Mouse (Mus musculus) cerebellum, adult 2 months (tissue): ENCODE measurements around the gene Ahdc1. TPM values are rescaled to one million over a fixed set of nuclear protein-coding genes. Genes with fewer than 3 reads are reported as not detected.

Source experiments
- DNase-seq, 2 experiments: peaks; one replicate each; pipeline ENCODE4 v3.0.0; 2021
- H3K27ac ChIP-seq: fragments of 200-500 bp; 2 replicates; pipeline ENCODE4 v1.5.1; 2012; ENCODE audit warnings: low read length, control low read depth, inconsistent platforms; ENCODE audit not compliant: insufficient read depth
- H3K27me3 ChIP-seq: fragments of 200-500 bp; 2 replicates; pipeline ENCODE4 v1.6.1; 2012; ENCODE audit warnings: inconsistent platforms, mild to moderate bottlenecking, low read length, moderate library complexity; ENCODE audit not compliant: control insufficient read depth, insufficient read depth
- H3K4me1 ChIP-seq: fragments of 200-500 bp; 2 replicates; pipeline ENCODE4 v1.6.1; 2011; ENCODE audit warnings: low read length; ENCODE audit not compliant: control insufficient read depth, insufficient read depth
- H3K4me3 ChIP-seq: fragments of 200-500 bp; replicated peaks from 2 replicates; pipeline ENCODE3; 2011; ENCODE audit warnings: mild to moderate bottlenecking, low read depth, low read length, control low read depth; ENCODE audit not compliant: insufficient read depth
- CTCF ChIP-seq: fragments of 200-500 bp; IDR thresholded peaks from 2 replicates; pipeline ENCODE4 v1.5.1; 2011; ENCODE audit warnings: low read depth, mild to moderate bottlenecking, control low read depth, low read length, moderate library complexity, borderline replicate concordance; ENCODE audit not compliant: insufficient read depth
- POLR2A ChIP-seq: fragments of 200-500 bp; IDR thresholded peaks from 2 replicates; pipeline ENCODE4 v1.6.1; 2011; ENCODE audit warnings: low read length, control low read depth, borderline replicate concordance; ENCODE audit not compliant: insufficient read depth
- WGBS: fragments of 180-500 bp; shearing (Covaris S2); methylation state at CpG from one replicate; pipeline ENCODE4 v1.1.7; 2018; 5-methylcytosine and 5-hydroxymethylcytosine counted together
- polyA plus RNA-seq: library from polyadenylated mRNA; depleted of rRNA; stranded (reverse); fragments of >200 nt; gene quantifications from 2 replicates; pipeline ENCODE4 v1.2.3, GENCODE M21; 2012

The Ahdc1 gene
- polyA plus RNA-seq, 1 experiment, result 30.8 TPM

GRCm38 (mm10) chr4:133104194-133104569 lies 93.1 kb downstream of the Ahdc1 start:
- WGBS, result 39% methylated on average over 10 of the region's 10 CpGs
- peak overlapping the region; percentile 19 for H3K4me3 ChIP-seq
- TF ChIP-seq CTCF (no peak), POLR2A (peak; percentile 8; the same call in 1 of the 2 replicates)
- H3K4me1 ChIP-seq, result peaks cover 27% of the 10 kb centered on the region
- H3K27ac ChIP-seq, result 0 out of 2 replicates have a peak overlapping the region, but pooled peaks have one; percentile 18
- no peak for DNase-seq
- H3K27me3 ChIP-seq, result no peaks in the 10 kb centered on the region

GRCm38 (mm10) chr4:133106691-133107090 lies 95.6 kb downstream of the Ahdc1 start:
- Histone ChIP-seq H3K4me1 (peaks cover 27% of the 10 kb centered on the region), H3K27me3 (no peaks in the 10 kb centered on the region), H3K4me3 (no peak overlapping the region), H3K27ac (0 out of 2 replicates have a peak overlapping the region, but pooled peaks have one; percentile 20)
- WGBS, result 94% methylated on average over 7 of the region's 7 CpGs
- DNase-seq, result no peak
- TF ChIP-seq CTCF, result no peak
- no peak for TF ChIP-seq POLR2A

DNA sequence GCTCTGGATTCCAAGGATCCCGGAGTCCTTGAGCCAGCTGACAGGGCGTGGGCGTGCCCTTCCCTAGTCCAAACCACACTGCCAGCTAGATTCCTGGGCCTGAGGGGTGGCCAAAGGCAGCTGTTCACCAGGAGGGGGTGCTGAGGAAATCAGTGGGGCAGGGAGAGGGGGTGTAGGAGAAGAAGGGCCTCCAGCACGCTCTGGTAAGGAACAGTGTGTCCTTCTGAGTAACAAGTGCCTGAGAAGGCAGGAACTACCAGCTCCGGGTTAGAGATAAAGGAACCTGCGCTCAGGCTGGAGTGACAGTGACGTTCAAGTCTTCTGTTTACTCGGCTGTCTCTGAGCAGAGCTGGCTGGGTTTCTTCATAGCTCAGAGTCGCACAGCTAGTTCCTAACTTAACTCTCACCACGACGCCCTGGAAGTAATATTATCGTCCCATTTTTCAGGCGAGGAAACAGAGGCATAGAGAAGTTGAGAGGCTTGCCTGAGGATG lies 96.8 kb downstream of the Ahdc1 start:
- H3K27me3 ChIP-seq, result no peaks in the 10 kb centered on the region
- H3K27ac ChIP-seq, result peak overlapping the region; percentile 20
- H3K4me1 ChIP-seq, result peaks cover 26% of the 10 kb centered on the region
- TF ChIP-seq CTCF (no peak), POLR2A (no peak)
- DNase-seq, result no peak
- 40% methylated on average over 13 of the region's 13 CpGs for WGBS
- H3K4me3 ChIP-seq, result no peak overlapping the region

DNA sequence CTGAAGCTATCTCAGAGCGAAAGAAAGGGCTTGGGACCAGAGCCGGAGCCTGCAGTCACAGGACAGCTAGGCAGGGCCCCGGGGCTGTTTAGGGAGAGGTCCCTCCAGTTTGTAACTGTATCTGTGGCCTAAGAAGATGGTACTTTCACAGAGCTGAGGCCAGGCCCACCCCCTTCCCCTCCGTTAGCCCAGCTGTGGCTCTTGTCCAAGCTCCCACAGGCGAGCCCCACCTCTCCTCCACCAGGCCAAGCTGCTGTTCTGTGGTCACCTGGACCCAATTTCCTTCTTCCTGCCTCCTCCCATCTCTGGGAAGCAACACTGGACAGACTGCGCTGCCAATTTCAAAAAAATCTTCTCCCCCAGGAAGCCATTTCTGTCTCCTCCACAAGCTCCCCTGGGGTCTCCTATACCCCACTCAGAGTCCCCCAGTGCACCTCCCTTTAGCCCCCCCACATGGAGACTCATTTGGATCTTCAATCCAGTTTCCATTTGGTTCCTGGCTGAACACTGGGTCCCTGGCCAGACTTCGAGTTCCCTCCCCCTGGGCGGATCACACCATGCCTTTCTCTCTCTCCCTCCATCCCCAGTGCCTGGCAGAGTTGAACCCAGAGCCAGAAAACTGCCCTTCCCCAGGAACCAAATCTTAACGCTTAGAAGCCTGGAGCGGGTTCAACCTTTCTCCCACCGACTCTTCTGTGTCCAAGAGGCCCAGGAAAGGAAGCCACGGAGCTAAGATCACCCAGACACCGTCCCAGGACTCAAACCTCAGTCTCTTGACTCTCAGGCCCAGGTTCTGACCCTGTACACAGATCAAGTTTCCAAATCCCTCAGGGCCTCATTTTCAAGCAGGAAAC lies 97.6 kb downstream of the Ahdc1 start:
- peaks cover 19% of the 10 kb centered on the region for H3K4me1 ChIP-seq
- no peak for DNase-seq
- H3K27ac ChIP-seq, result peak overlapping the region; percentile 20; the same call in 1 of the 2 replicates
- TF ChIP-seq CTCF (no peak), POLR2A (no peak)
- H3K27me3 ChIP-seq, result no peaks in the 10 kb centered on the region
- WGBS, result 48% methylated on average over 13 of the region's 13 CpGs
- H3K4me3 ChIP-seq, result no peak overlapping the region

GRCm38 (mm10) chr4:133109335-133109801 lies 98.3 kb downstream of the Ahdc1 start:
- H3K27me3 ChIP-seq, result no peaks in the 10 kb centered on the region
- H3K27ac ChIP-seq, result no peak overlapping the region
- peaks cover 14% of the 10 kb centered on the region for H3K4me1 ChIP-seq
- no peak overlapping the region for H3K4me3 ChIP-seq
- no peak for TF ChIP-seq POLR2A
- TF ChIP-seq CTCF, result no peak
- WGBS, result 85% methylated on average over 5 of the region's 5 CpGs
- no peak for DNase-seq

DNA sequence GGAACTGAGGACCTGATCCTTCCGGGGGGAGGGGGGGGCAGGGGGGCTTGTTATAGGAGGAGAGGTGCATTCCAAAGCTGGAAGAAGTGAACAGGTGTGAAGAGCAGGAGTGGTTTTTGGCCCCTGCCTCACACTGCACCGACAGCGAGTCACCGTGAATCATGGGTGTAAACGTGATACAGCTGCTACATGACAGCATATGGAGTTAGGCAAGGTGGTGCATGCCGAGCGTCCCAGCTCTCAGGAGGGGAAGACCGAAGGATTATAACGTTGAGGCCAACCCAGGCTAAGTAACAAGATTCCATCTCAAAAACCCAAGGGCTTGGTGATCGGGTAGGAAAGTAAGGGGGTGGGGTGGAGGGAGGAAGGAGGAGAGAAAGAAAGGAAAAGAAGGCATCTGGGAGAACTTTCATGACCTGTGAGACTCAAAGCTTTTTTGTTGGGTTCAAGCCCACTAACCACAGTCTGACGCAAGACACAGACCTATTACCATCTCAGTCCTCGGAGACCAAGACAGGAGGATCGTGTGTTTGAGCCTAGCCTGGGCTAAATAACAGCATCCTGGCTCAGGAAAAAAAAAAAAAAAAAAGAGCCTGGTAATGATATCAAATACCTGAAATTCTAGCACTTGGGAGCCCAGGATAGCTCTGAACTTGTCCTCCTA lies 101.2 kb downstream of the Ahdc1 start:
- WGBS, result 60% methylated on average over 13 of the region's 13 CpGs
- TF ChIP-seq POLR2A (no peak), CTCF (no peak)
- Histone ChIP-seq H3K27ac (no peak overlapping the region), H3K27me3 (no peaks in the 10 kb centered on the region), H3K4me3 (no peak overlapping the region), H3K4me1 (peaks cover 15% of the 10 kb centered on the region)
- no peak for DNase-seq

DNA sequence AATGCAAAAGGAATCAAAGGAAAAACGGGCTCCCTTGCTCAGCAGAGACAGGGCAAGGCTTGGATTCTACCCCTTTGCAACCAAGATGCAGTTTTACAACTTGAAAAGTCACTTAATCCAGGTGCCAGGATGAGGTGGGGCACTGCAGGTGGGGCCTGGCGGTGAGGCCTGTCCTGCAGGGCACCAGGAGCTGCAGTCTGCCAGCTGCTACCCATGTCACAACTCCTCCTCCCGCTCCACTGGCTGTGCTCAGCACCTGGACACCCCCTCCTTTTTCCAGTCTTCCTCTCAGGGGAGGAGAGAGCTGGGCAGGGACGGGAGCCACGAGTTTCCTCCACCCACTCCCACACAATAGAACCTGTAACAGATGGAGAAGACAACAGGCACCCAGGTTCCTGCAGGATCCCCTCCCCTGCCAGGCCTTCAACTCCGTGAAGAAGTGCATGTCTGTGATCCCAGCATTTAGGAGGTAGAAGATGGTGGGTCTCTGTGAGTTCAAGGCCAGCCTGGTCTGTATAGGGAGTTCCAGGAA lies 102.4 kb downstream of the Ahdc1 start:
- Histone ChIP-seq H3K27me3 (no peaks in the 10 kb centered on the region), H3K4me3 (no peak overlapping the region), H3K27ac (no peak overlapping the region), H3K4me1 (peaks cover 12% of the 10 kb centered on the region)
- TF ChIP-seq POLR2A (no peak), CTCF (no peak)
- 50% methylated on average over 6 of the region's 6 CpGs for WGBS
- DNase-seq, result no peak
